Mouse (Mus musculus): ENCODE measurements around the gene Rad51.

The Rad51 gene

GRCm38 (mm10) chr2:119112438-119113112 lies at the start of gene Rad51:
TSS of gene Rad51 (plus strand) at chr2:119112793.
- DNase-seq (ENCODE audit: low spot score in 2 of 2): peak; percentile 84 to 86

GRCm38 (mm10) chr2:119072397-119072796 lies 40.2 kb upstream of the Rad51 start:
- DNase-seq (ENCODE audit: low spot score in 2 of 2): no peak

GRCm38 (mm10) chr2:119086156-119086555 lies 26.4 kb upstream of the Rad51 start:
- no peak for DNase-seq (ENCODE audit: low spot score in 2 of 2)

- DNase-seq (ENCODE audit: low spot score in 2 of 2): no peak
These were observed 11.0 kb upstream of the Rad51 start for GRCm38 (mm10) chr2:119101552-119101951.

GRCm38 (mm10) chr2:119106583-119106982 lies 6.0 kb upstream of the Rad51 start:
- no peak for DNase-seq (ENCODE audit: low spot score in 2 of 2)

GRCm38 (mm10) chr2:119108554-119108953 lies 4.0 kb upstream of the Rad51 start:
- DNase-seq (ENCODE audit: low spot score in 2 of 2): no peak

- no peak for DNase-seq (ENCODE audit: low spot score in 2 of 2)
These were observed 1.5 kb upstream of the Rad51 start for GRCm38 (mm10) chr2:119111060-119111459.

- no peak for DNase-seq (ENCODE audit: low spot score in 2 of 2)
These were observed 730 bp downstream of the Rad51 start for GRCm38 (mm10) chr2:119113121-119113925.

- no peak for DNase-seq (ENCODE audit: low spot score in 2 of 2)
These were observed 23.8 kb downstream of the Rad51 start for GRCm38 (mm10) chr2:119136346-119136898.

- no peak for DNase-seq (ENCODE audit: low spot score in 2 of 2)
These were observed 32.6 kb downstream of the Rad51 start for GRCm38 (mm10) chr2:119145199-119145598.

- no peak for DNase-seq (ENCODE audit: low spot score in 2 of 2)
These were observed 33.8 kb downstream of the Rad51 start for GRCm38 (mm10) chr2:119146435-119146834.

GRCm38 (mm10) chr2:119147160-119147678 lies 34.6 kb downstream of the Rad51 start:
- no peak for DNase-seq (ENCODE audit: low spot score in 2 of 2)

- DNase-seq (ENCODE audit: low spot score in 2 of 2): peak; percentile 32 to 61
These were observed 35.2 kb downstream of the Rad51 start for GRCm38 (mm10) chr2:119147775-119148174.

GRCm38 (mm10) chr2:119152255-119152654 lies 39.7 kb downstream of the Rad51 start:
- no peak for DNase-seq (ENCODE audit: low spot score in 2 of 2)

- no peak for DNase-seq (ENCODE audit: low spot score in 2 of 2)
These were observed 42.1 kb downstream of the Rad51 start for GRCm38 (mm10) chr2:119154683-119155082.

GRCm38 (mm10) chr2:119155388-119155787 lies 42.8 kb downstream of the Rad51 start:
- no peak for DNase-seq (ENCODE audit: low spot score in 2 of 2)

GRCm38 (mm10) chr2:119156081-119156680 lies 43.6 kb downstream of the Rad51 start:
- no peak for DNase-seq (ENCODE audit: low spot score in 2 of 2)

GRCm38 (mm10) chr2:119156681-119157572 lies 44.3 kb downstream of the Rad51 start, which contains the start of gene Rmdn3:
TSS of gene Rmdn3 (minus strand) at chr2:119157034.
- DNase-seq (ENCODE audit: low spot score in 2 of 2): peak; percentile 95

GRCm38 (mm10) chr2:119157836-119158235 lies 45.2 kb downstream of the Rad51 start:
- no peak for DNase-seq (ENCODE audit: low spot score in 2 of 2)

GRCm38 (mm10) chr2:119161247-119161646 lies 48.7 kb downstream of the Rad51 start:
- DNase-seq (ENCODE audit: low spot score in 2 of 2): no peak

- DNase-seq (ENCODE audit: low spot score in 2 of 2): no peak
These were observed 50.5 kb downstream of the Rad51 start for GRCm38 (mm10) chr2:119163135-119163534.
